Mouse (Mus musculus) cerebellum, postnatal 25 days (tissue): Measurements from ENCODE around the gene Ceacam20.
"Not testable (repeated sequence)": the region's sequence is repeated elsewhere in the genome, so short reads cannot be mapped to it uniquely, and the experiment has no call there.

Experiments
- DNase-seq, 2 experiments: peaks; one replicate each; pipeline ENCODE4 v3.0.0; 2021; ENCODE audit warnings: mixed read lengths in 2 of 2

The Ceacam20 gene

GRCm38 (mm10) chr7:19949996-19950395, 15.2 kb upstream of the Ceacam20 start:
- DNase-seq, result no peak

GRCm38 (mm10) chr7:19950589-19950988, 14.6 kb upstream of the Ceacam20 start, which contains the start of gene Igsf23:
Gene Igsf23 (minus strand): TSS chr7:19950756.
- no peak for DNase-seq

- no peak for DNase-seq
These were observed 12.8 kb upstream of the Ceacam20 start for GRCm38 (mm10) chr7:19952320-19952986.

GRCm38 (mm10) chr7:19953054-19953453, 12.2 kb upstream of the Ceacam20 start:
- no peak for DNase-seq

GRCm38 (mm10) chr7:19955861-19956260, 9.4 kb upstream of the Ceacam20 start:
- no peak for DNase-seq

- DNase-seq, result peak; percentile 81 to 90
These were observed 8.9 kb upstream of the Ceacam20 start for GRCm38 (mm10) chr7:19956341-19956781.

GRCm38 (mm10) chr7:19962423-19962822, 2.8 kb upstream of the Ceacam20 start:
- DNase-seq, result no peak

GRCm38 (mm10) chr7:19969106-19969505, 3.9 kb downstream of the Ceacam20 start:
- no peak for DNase-seq

- DNase-seq, result no peak
These were observed 4.4 kb downstream of the Ceacam20 start for GRCm38 (mm10) chr7:19969541-19970090.

GRCm38 (mm10) chr7:19970196-19970595, 5.0 kb downstream of the Ceacam20 start:
- no peak for DNase-seq

GRCm38 (mm10) chr7:19971516-19971915, 6.3 kb downstream of the Ceacam20 start:
- DNase-seq, result no peak

- not testable (repeated sequence) for DNase-seq
These were observed 26.0 kb downstream of the Ceacam20 start, which contains the start of gene Nlrp9b for GRCm38 (mm10) chr7:19991165-19991564. Gene Nlrp9b (plus strand): TSS chr7:19991465.

GRCm38 (mm10) chr7:19996721-19997120, 31.5 kb downstream of the Ceacam20 start:
- not testable (repeated sequence) for DNase-seq

- DNase-seq, result no peak
These were observed 44.8 kb downstream of the Ceacam20 start for GRCm38 (mm10) chr7:20009987-20010386.
